Mouse (Mus musculus) forebrain, embryonic 11.5 days (tissue): Measurements from ENCODE around the gene Trank1. TPM values are rescaled to one million over a fixed set of nuclear protein-coding genes. Genes with fewer than 3 reads are reported as not detected.

ENCODE experiments used
- ATAC-seq: fragments of 200-750 bp; cut with Nextera tagmentation; replicated peaks from 2 replicates; pipeline ENCODE4 v1.8.0; 2017; ENCODE audit warnings: moderate TSS enrichment; ENCODE audit not compliant: low FRiP score
- DNase-seq: peaks from one replicate; pipeline ENCODE4 v3.0.0-alpha.2; 2017; ENCODE audit warnings: low spot score
- H3K27ac ChIP-seq: fragments of 300-500 bp; sonication (generic); 2 replicates; pipeline ENCODE4 v1.5.1; 2014; ENCODE audit warnings: low read depth, low read length
- H3K27me3 ChIP-seq: fragments of 300-500 bp; sonication (generic); 2 replicates; pipeline ENCODE4 v1.6.1; 2014; ENCODE audit warnings: mild to moderate bottlenecking, low read length, mixed read lengths; ENCODE audit not compliant: control insufficient read depth, insufficient read depth
- H3K36me3 ChIP-seq: fragments of 300-500 bp; sonication (generic); 2 replicates; pipeline ENCODE4 v1.6.1; 2014; ENCODE audit warnings: mild to moderate bottlenecking, low read length, moderate library complexity, mixed read lengths; ENCODE audit not compliant: control insufficient read depth, insufficient read depth
- H3K4me1 ChIP-seq: fragments of 300-500 bp; sonication (generic); replicated peaks from 2 replicates; pipeline ENCODE4 v1.6.1; 2014; ENCODE audit warnings: low read length, mixed read lengths; ENCODE audit not compliant: control insufficient read depth, insufficient read depth
- H3K4me2 ChIP-seq: fragments of 300-500 bp; sonication (generic); 2 replicates; pipeline ENCODE4 v1.6.1; 2014; ENCODE audit warnings: low read depth, mild to moderate bottlenecking, low read length, moderate library complexity, mixed read lengths; ENCODE audit not compliant: severe bottlenecking
- H3K4me3 ChIP-seq: fragments of 300-500 bp; sonication (generic); 2 replicates; pipeline ENCODE4 v1.5.1; 2014; ENCODE audit warnings: low read depth, low read length
- H3K9ac ChIP-seq: fragments of 300-500 bp; sonication (generic); 2 replicates; pipeline ENCODE4 v1.6.1; 2014; ENCODE audit warnings: low read length
- H3K9me3 ChIP-seq: fragments of 300-500 bp; sonication (generic); 2 replicates; pipeline ENCODE4 v1.6.1; 2016; ENCODE audit warnings: low read length, mixed read lengths; ENCODE audit not compliant: control insufficient read depth
- WGBS: fragments of 180-500 bp; shearing (Covaris S2); extraction: QIAGEN DNeasy Blood & Tissue Kit; methylation state at CpG from one replicate; pipeline ENCODE4 v1.1.7; 2014; 5-methylcytosine and 5-hydroxymethylcytosine counted together
- polyA plus RNA-seq: library from polyadenylated mRNA; unstranded; fragments of >200 nt; fragmentation: Nextera tagmentation; extraction: Ambion mirVana; gene quantifications from 2 replicates; pipeline ENCODE4 v1.2.1, GENCODE M21; 2014

Gene Trank1
- polyA plus RNA-seq, 1 experiment from 2014 or later: 0.92 TPM

DNA sequence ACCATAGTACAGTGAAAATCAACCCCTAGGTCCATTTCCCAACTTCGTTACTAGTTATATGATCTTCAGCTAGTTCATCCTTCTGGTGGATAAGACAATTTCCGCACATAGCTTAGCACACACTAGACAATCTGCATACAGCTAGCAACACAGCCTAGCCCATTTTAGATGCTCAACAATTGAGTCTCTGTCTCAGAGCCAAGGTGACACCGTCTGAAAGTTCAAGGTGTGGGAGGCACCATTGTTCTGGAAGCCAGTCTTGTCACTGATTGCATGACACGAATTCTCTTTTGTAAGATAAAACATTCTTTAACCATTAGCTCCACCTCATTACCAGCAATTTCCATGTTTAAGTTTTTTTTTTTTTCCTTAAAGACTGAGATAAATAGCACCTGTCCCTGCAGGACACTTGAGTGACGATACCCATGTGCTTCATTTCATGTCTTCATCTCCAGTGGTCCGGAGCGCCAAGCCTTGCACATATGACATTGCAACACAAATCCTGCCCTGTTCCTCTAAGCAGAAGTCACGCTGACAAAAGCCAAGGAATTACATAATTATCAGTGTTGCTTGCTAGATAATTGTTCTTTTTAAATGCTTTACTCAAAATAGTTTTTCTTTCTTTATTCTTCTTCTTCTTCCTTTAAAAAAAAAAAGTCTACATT lies 117.3 kb downstream of the Trank1 start:
- no peak for DNase-seq
- Histone ChIP-seq H3K4me1 (no peaks in the 10 kb centered on the region), H3K9me3 (no peaks in the 10 kb centered on the region), H3K36me3 (no peaks in the 10 kb centered on the region), H3K4me3 (no peak overlapping the region), H3K27me3 (no peaks in the 10 kb centered on the region), H3K9ac (no peak overlapping the region), H3K4me2 (no peak overlapping the region), H3K27ac (no peak overlapping the region)
- no peak for ATAC-seq
- 83% methylated on average over 8 of the region's 8 CpGs for WGBS

DNA sequence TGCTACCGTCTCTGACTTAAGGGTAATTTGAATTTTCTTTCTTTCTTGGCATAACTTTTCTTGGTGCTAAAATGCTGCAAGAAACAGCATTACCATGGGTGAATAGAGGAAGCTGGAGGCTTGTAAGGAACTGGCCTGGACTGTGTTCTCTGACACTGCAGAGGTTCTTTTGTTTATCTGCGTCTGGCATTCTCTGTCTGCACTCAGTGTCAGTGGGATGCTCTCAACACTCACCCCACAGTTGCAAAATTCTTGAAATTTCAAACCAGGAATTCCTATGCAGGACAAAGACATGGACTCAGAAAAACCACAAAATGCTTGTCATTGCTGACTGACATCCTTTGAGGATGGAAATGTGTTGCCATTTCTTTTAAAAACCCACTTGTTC lies 117.8 kb downstream of the Trank1 start:
- DNase-seq (no peak), ATAC-seq (no peak)
- Histone ChIP-seq H3K4me1 (no peaks in the 10 kb centered on the region), H3K9ac (no peak overlapping the region), H3K36me3 (no peaks in the 10 kb centered on the region), H3K9me3 (no peaks in the 10 kb centered on the region), H3K27me3 (no peaks in the 10 kb centered on the region), H3K27ac (no peak overlapping the region), H3K4me3 (no peak overlapping the region), H3K4me2 (no peak overlapping the region)
- WGBS: 66% methylated on average over 2 of the region's 2 CpGs

GRCm38 (mm10) chr9:111435429-111435828 lies 123.9 kb downstream of the Trank1 start:
- Histone ChIP-seq H3K4me1 (0 out of 2 replicates have a peak, but pooled peaks cover 2% of the 10 kb centered on the region), H3K9me3 (no peaks in the 10 kb centered on the region), H3K27ac (no peak overlapping the region), H3K4me2 (no peak overlapping the region), H3K4me3 (no peak overlapping the region), H3K36me3 (no peaks in the 10 kb centered on the region), H3K27me3 (peaks cover 7% of the 10 kb centered on the region; the same call in 1 of the 2 replicates), H3K9ac (no peak overlapping the region)
- DNase-seq: peak; percentile 30
- ATAC-seq: no peak
- WGBS: 83% methylated on average over 2 of the region's 2 CpGs

GRCm38 (mm10) chr9:111438904-111439835 lies 127.6 kb downstream of the Trank1 start, which contains the start of gene Dclk3:
Gene Dclk3 (plus strand): TSS chr9:111439081.
- DNase-seq (peak; percentile 70), ATAC-seq (peak; percentile 65)
- H3K27ac ChIP-seq: no peak within 1 kb of the TSS
- no peaks in the 10 kb centered on the region for H3K9me3 ChIP-seq
- H3K4me2 ChIP-seq: peak within 1 kb of the TSS; percentile 74
- WGBS: 4% methylated on average over 42 of the region's 57 CpGs
- H3K4me3 ChIP-seq: peak within 1 kb of the TSS; percentile 43
- H3K27me3 ChIP-seq: peaks cover 7% of the 10 kb centered on the region; the same call in 1 of the 2 replicates
- no peaks in the 10 kb centered on the region for H3K36me3 ChIP-seq
- H3K4me1 ChIP-seq: 0 out of 2 replicates have a peak, but pooled peaks cover 2% of the 10 kb centered on the region
- H3K9ac ChIP-seq: peak within 1 kb of the TSS; percentile 28

- no peak for DNase-seq
- no peak for ATAC-seq
- Histone ChIP-seq H3K4me2 (no peak overlapping the region), H3K27me3 (peaks cover 7% of the 10 kb centered on the region; the same call in 1 of the 2 replicates), H3K36me3 (no peaks in the 10 kb centered on the region), H3K9me3 (no peaks in the 10 kb centered on the region), H3K4me1 (0 out of 2 replicates have a peak, but pooled peaks cover 2% of the 10 kb centered on the region), H3K27ac (no peak overlapping the region), H3K4me3 (no peak overlapping the region), H3K9ac (no peak overlapping the region)
- 61% methylated on average over 8 of the region's 8 CpGs for WGBS
Measured at GRCm38 (mm10) chr9:111439836-111440201, 128.3 kb downstream of the Trank1 start.

DNA sequence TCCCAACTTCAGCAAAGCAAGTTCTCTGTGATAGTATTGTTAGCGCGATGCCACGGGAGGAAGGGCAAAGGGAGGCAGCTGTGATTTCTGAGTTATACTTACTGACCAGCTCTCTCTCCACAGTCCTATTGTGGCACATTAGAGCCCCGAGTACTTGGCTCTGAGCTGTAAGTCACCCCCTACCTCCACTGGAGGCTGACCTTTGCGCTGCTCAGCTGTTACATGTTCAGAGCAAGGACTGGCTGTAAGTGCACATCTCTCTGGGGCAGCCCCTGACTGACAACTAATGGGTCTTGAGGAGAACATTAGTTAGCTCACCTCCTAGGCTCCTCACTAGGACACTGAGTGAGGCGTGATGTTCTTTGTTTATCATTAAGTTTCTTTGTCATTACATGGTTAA lies 128.9 kb downstream of the Trank1 start:
- H3K36me3 ChIP-seq: no peaks in the 10 kb centered on the region
- no peak for DNase-seq
- H3K9ac ChIP-seq: no peak overlapping the region
- no peak for ATAC-seq
- H3K4me3 ChIP-seq: no peak overlapping the region
- WGBS: 85% methylated on average over 6 of the region's 6 CpGs
- H3K4me2 ChIP-seq: no peak overlapping the region
- 0 out of 2 replicates have a peak, but pooled peaks cover 2% of the 10 kb centered on the region for H3K4me1 ChIP-seq
- H3K27me3 ChIP-seq: peaks cover 7% of the 10 kb centered on the region; the same call in 1 of the 2 replicates
- H3K27ac ChIP-seq: no peak overlapping the region
- no peaks in the 10 kb centered on the region for H3K9me3 ChIP-seq

DNA sequence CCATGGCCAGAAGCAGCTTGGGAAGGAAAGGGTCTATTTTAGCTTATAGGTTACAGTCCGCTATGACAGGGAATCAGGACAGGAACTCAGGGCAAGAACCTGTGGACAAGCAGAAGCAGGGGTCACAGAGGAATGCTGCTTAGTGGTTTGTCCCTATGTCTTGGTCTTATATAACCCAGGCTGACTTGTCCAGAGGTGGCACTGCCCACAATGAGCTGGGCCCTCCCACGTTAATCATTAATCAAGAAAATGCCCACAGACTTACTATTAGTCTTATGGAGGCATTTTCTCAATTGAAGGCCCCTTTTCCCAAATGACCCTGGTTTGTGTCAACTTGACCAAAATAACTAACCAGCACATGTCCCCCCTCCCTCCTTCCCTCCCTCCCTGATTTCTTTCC lies 129.6 kb downstream of the Trank1 start:
- peaks cover 7% of the 10 kb centered on the region; the same call in 1 of the 2 replicates for H3K27me3 ChIP-seq
- H3K4me2 ChIP-seq: no peak overlapping the region
- H3K27ac ChIP-seq: no peak overlapping the region
- no peaks in the 10 kb centered on the region for H3K9me3 ChIP-seq
- no peaks in the 10 kb centered on the region for H3K36me3 ChIP-seq
- no peak overlapping the region for H3K9ac ChIP-seq
- DNase-seq (no peak), ATAC-seq (no peak)
- 83% methylated on average over 2 of the region's 2 CpGs for WGBS
- 0 out of 2 replicates have a peak, but pooled peaks cover 2% of the 10 kb centered on the region for H3K4me1 ChIP-seq
- H3K4me3 ChIP-seq: no peak overlapping the region
